Mouse (Mus musculus): ENCODE data around the gene Sec22c. TPM values are rescaled to one million over a fixed set of nuclear protein-coding genes. Genes with fewer than 3 reads are reported as not detected.

Gene Sec22c
- polyA plus RNA-seq, 1 experiment from 2014 or later = 7.4 TPM

DNA sequence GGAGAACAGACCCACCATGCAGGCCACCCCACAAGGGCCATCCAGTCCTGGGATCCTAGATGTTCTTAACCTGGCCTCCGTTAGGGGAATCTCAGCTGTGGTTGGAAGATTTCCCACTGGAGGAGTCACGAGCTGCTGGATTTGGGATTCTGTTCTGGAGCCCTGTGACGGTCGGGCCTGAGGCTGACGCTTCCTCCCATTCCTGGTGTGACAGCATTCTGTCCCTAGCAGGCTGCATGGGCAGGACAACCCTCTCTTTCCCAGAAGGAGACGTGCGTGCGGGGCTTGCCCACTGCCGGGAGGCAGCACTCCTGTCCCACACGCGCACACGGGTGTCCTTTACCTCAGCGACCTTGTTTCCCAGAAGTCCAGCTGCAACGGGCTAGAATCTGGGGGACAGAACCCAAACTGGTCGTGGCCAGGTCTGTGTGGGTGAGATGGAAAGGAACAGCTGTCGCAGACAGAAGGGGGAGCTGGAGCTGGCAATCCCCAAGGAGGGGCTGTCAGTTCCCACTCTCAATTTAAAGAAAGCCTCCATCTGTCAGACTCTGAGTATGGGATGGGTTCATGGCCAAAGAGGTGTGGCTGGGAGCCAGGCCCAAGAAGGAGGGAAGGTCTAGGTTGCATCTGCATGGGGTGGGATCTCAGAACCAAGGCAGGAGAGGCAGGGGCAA, 38.2 kb downstream of the Sec22c start:
- Histone ChIP-seq H3K4me1 (replicated peaks; ENCODE audit: insufficient read depth, low read length) (peaks cover 5% of the 10 kb centered on the region), H3K4me2 (ENCODE audit: low read length) (no peak overlapping the region), H3K36me3 (ENCODE audit: insufficient read depth, low read length) (no peaks in the 10 kb centered on the region), H3K27me3 (ENCODE audit: insufficient read depth, low read length) (peaks cover 13% of the 10 kb centered on the region), H3K9me3 (replicated peaks; ENCODE audit: low read length) (no peaks in the 10 kb centered on the region), H3K9ac (ENCODE audit: low read depth, low read length) (no peak overlapping the region), H3K27ac (no peak overlapping the region), H3K4me3 (replicated peaks; ENCODE audit: low read depth, low read length) (no peak overlapping the region)
- no peak for TF ChIP-seq CTCF (IDR thresholded peaks at IDR 0.05; ENCODE audit: low read depth)
- ATAC-seq (replicated peaks; ENCODE audit: low FRiP score, low read depth) (no peak), DNase-seq (ENCODE audit: low spot score) (no peak)
- WGBS = 54% methylated on average over 16 of the region's 16 CpGs

DNA sequence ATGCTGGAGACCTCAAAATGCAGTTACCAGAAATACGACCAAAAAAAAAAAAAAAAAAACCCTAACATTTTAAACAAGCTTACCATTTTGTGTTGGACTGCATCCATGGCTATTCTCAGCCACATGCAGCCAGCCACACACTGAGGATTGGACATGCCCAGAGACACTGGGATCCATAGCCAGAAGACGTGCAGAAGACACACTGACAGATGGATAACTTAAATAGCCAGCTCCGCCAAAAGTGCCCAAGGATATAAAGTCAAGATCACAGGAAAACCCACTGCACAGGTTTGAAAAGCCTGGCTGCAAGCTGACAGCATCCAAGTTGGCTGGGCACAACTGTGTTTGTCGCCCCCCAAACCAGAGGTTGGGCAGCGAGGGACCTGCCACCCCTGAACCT, 41.2 kb downstream of the Sec22c start:
- ATAC-seq (replicated peaks; ENCODE audit: low FRiP score, low read depth) = no peak
- 85% methylated on average over 5 of the region's 5 CpGs for WGBS

DNA sequence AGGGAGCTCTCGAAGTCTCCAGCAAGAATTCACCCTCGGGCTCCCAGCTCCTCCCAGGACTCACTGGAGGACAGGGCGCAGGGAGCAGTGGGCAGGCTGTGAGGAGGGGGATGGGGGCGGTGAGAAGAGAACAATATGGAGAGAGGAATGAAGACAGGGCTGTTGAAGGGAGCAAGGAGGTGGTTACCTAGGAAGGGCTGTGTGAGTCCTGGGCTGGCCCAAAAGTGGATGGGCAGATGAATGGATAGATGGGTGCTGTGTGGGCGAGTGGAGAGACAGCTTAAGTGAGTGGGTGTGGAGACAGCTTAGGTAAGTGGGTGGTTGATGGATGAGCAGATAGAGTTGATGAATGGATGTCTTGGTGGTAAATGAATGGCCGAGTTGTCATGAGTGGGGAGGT, 41.8 kb downstream of the Sec22c start:
- DNase-seq (ENCODE audit: low spot score) (no peak), ATAC-seq (replicated peaks; ENCODE audit: low FRiP score, low read depth) (no peak)
- Histone ChIP-seq H3K4me1 (replicated peaks; ENCODE audit: insufficient read depth, low read length) (no peaks in the 10 kb centered on the region), H3K4me2 (ENCODE audit: low read length) (no peak overlapping the region), H3K4me3 (replicated peaks; ENCODE audit: low read depth, low read length) (no peak overlapping the region), H3K27ac (no peak overlapping the region), H3K9me3 (replicated peaks; ENCODE audit: low read length) (no peaks in the 10 kb centered on the region), H3K27me3 (ENCODE audit: insufficient read depth, low read length) (peaks cover 6% of the 10 kb centered on the region; the same call in 1 of the 2 replicates), H3K36me3 (ENCODE audit: insufficient read depth, low read length) (no peaks in the 10 kb centered on the region), H3K9ac (ENCODE audit: low read depth, low read length) (no peak overlapping the region)
- no peak for TF ChIP-seq CTCF (IDR thresholded peaks at IDR 0.05; ENCODE audit: low read depth)
- 78% methylated on average over 6 of the region's 6 CpGs for WGBS

More for the DNA sequence above, 41.2 kb downstream of the Sec22c start:
- Histone ChIP-seq H3K9me3 (replicated peaks; ENCODE audit: low read length) (no peaks in the 10 kb centered on the region), H3K4me1 (replicated peaks; ENCODE audit: insufficient read depth, low read length) (peaks cover under 1% of the 10 kb centered on the region; the same call in 1 of the 2 replicates), H3K36me3 (ENCODE audit: insufficient read depth, low read length) (no peaks in the 10 kb centered on the region), H3K27me3 (ENCODE audit: insufficient read depth, low read length) (peaks cover 12% of the 10 kb centered on the region), H3K4me3 (replicated peaks; ENCODE audit: low read depth, low read length) (no peak overlapping the region), H3K4me2 (ENCODE audit: low read length) (no peak overlapping the region), H3K27ac (no peak overlapping the region), H3K9ac (ENCODE audit: low read depth, low read length) (no peak overlapping the region)
- TF ChIP-seq CTCF (IDR thresholded peaks at IDR 0.05; ENCODE audit: low read depth) = no peak
- DNase-seq (ENCODE audit: low spot score) = no peak

DNA sequence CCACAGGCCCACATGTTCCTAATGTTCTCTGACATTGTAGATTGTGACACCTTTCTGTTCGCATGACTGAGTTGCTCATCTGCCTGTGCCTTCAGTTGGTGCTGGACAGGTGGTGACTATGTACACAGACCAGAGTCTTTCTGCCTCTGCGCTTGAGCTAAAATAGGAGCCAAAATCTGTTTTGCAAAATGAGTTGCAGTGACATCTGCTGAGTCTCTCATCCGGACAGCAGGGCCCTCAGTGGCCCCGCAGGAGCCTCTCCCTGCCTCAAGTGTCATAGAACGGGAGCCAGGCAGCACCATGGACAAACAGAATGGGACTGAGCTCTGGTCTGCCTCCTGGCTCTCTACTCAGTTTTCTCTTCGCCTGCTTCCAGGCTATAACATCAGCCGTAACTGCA, 45.5 kb downstream of the Sec22c start:
- Histone ChIP-seq H3K36me3 (ENCODE audit: insufficient read depth, low read length) (no peaks in the 10 kb centered on the region), H3K4me1 (replicated peaks; ENCODE audit: insufficient read depth, low read length) (no peaks in the 10 kb centered on the region), H3K4me3 (replicated peaks; ENCODE audit: low read depth, low read length) (no peak overlapping the region), H3K9me3 (replicated peaks; ENCODE audit: low read length) (no peaks in the 10 kb centered on the region), H3K27me3 (ENCODE audit: insufficient read depth, low read length) (no peaks in the 10 kb centered on the region), H3K9ac (ENCODE audit: low read depth, low read length) (no peak overlapping the region), H3K27ac (no peak overlapping the region), H3K4me2 (ENCODE audit: low read length) (no peak overlapping the region)
- 76% methylated on average over 7 of the region's 7 CpGs for WGBS
- ATAC-seq (replicated peaks; ENCODE audit: low FRiP score, low read depth) (no peak), DNase-seq (ENCODE audit: low spot score) (no peak)
- no peak for TF ChIP-seq CTCF (IDR thresholded peaks at IDR 0.05; ENCODE audit: low read depth)

DNA sequence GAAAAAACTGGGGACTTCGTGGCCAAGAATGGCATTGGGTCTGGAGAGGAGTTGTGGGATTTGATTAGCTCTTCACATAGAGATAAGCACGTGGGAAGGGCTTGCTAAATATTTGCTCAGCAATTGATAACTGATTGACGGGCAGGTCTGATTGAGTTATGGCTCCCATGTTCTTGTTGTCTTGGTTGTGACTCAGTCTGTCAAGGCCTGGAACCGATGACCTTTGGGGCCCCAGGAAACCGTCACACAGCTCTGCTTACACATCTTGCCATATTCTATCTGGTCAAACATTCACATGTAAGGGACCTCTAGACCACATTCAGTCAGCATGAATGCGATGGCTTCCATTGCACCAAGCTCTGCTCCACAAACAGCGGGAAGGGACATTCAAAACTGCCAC, 47.0 kb downstream of the Sec22c start:
- no peaks in the 10 kb centered on the region for H3K9me3 ChIP-seq (replicated peaks; ENCODE audit: low read length)
- TF ChIP-seq CTCF (IDR thresholded peaks at IDR 0.05; ENCODE audit: low read depth) = no peak
- no peaks in the 10 kb centered on the region for H3K27me3 ChIP-seq (ENCODE audit: insufficient read depth, low read length)
- 72% methylated on average over 7 of the region's 7 CpGs for WGBS
- no peaks in the 10 kb centered on the region for H3K36me3 ChIP-seq (ENCODE audit: insufficient read depth, low read length)
- H3K9ac ChIP-seq (ENCODE audit: low read depth, low read length) = no peak overlapping the region
- H3K4me1 ChIP-seq (replicated peaks; ENCODE audit: insufficient read depth, low read length) = no peaks in the 10 kb centered on the region
- no peak overlapping the region for H3K4me2 ChIP-seq (ENCODE audit: low read length)
- DNase-seq (ENCODE audit: low spot score) (no peak), ATAC-seq (replicated peaks; ENCODE audit: low FRiP score, low read depth) (no peak)
- H3K4me3 ChIP-seq (replicated peaks; ENCODE audit: low read depth, low read length) = no peak overlapping the region
- H3K27ac ChIP-seq = no peak overlapping the region

DNA sequence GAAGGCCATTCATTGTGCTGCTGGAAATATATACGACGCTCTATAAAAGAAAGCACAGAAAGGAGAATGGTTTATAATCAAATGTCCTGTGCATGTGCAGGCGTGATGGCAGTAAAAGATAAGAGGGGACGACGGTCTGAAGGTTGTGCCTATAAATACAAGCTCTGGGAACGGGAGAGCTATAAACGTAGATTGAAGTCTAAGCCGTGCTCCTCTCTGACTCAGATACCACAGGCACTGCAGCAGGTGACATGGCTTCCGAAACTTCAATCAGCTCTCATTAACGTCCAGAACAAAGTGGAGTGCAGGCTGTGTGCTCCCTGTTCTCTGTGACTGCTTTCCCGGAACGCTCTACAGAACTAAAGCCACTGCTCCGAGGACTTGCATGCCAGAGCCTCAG, 48.1 kb downstream of the Sec22c start:
- Histone ChIP-seq H3K27ac (no peak overlapping the region), H3K9me3 (replicated peaks; ENCODE audit: low read length) (no peaks in the 10 kb centered on the region), H3K4me3 (replicated peaks; ENCODE audit: low read depth, low read length) (no peak overlapping the region), H3K36me3 (ENCODE audit: insufficient read depth, low read length) (no peaks in the 10 kb centered on the region), H3K4me1 (replicated peaks; ENCODE audit: insufficient read depth, low read length) (no peaks in the 10 kb centered on the region), H3K9ac (ENCODE audit: low read depth, low read length) (no peak overlapping the region), H3K4me2 (ENCODE audit: low read length) (no peak overlapping the region), H3K27me3 (ENCODE audit: insufficient read depth, low read length) (no peaks in the 10 kb centered on the region)
- DNase-seq (ENCODE audit: low spot score) (no peak), ATAC-seq (replicated peaks; ENCODE audit: low FRiP score, low read depth) (no peak)
- TF ChIP-seq CTCF (IDR thresholded peaks at IDR 0.05; ENCODE audit: low read depth) = no peak
- 22% methylated on average over 13 of the region's 13 CpGs for WGBS

DNA sequence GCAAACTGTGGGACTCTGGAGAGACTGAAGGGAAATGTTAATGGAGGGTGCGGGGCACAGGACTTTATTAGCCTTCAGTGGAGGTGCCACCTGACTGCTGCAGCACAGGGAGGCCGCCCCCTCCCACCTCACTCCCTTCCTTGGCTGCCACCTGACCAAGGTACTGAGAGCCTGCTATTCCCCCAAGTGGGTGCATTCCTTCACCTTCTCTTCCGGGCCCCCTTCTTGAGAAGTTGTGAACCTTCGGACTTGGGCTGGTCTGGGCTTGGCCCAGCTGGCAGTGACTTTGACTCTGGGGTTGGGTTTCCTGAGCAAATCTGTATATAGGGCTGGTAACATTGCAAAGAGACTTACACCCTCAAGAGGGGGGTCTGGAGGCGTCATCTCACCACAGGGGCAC, 49.0 kb downstream of the Sec22c start:
- TF ChIP-seq CTCF (IDR thresholded peaks at IDR 0.05; ENCODE audit: low read depth) = no peak
- Histone ChIP-seq H3K27me3 (ENCODE audit: insufficient read depth, low read length) (no peaks in the 10 kb centered on the region), H3K9ac (ENCODE audit: low read depth, low read length) (no peak overlapping the region), H3K4me1 (replicated peaks; ENCODE audit: insufficient read depth, low read length) (no peaks in the 10 kb centered on the region), H3K9me3 (replicated peaks; ENCODE audit: low read length) (no peaks in the 10 kb centered on the region), H3K27ac (no peak overlapping the region), H3K4me3 (replicated peaks; ENCODE audit: low read depth, low read length) (no peak overlapping the region), H3K36me3 (ENCODE audit: insufficient read depth, low read length) (no peaks in the 10 kb centered on the region), H3K4me2 (ENCODE audit: low read length) (no peak overlapping the region)
- ATAC-seq (replicated peaks; ENCODE audit: low FRiP score, low read depth) (no peak), DNase-seq (ENCODE audit: low spot score) (no peak)
- WGBS = 83% methylated on average over 5 of the region's 5 CpGs
